Mouse (Mus musculus): ENCODE measurements around the gene Ninj1.

GRCm38 (mm10) chr13:49225633-49226032 is 38.3 kb downstream of the Ninj1 start:
- TF ChIP-seq CTCF (IDR thresholded peaks at IDR 0.05; ENCODE audit: low read depth) (no peak), EP300 (IDR thresholded peaks at IDR 0.05; ENCODE audit: low read depth) (no peak)
